Mouse (Mus musculus) brain, embryonic 18.5 days (tissue): ENCODE data around the gene Nudt5.

Source experiments
- DNase-seq: peaks from one replicate; pipeline ENCODE4 v3.0.0-alpha.2; 2012; ENCODE audit warnings: low read depth, low spot score

Gene Nudt5

GRCm38 (mm10) chr2:5867681-5868080 lies 22.9 kb downstream of the Nudt5 start:
- no peak for DNase-seq

- no peak for DNase-seq
These were observed 24.9 kb downstream of the Nudt5 start for GRCm38 (mm10) chr2:5869746-5870145.

DNA sequence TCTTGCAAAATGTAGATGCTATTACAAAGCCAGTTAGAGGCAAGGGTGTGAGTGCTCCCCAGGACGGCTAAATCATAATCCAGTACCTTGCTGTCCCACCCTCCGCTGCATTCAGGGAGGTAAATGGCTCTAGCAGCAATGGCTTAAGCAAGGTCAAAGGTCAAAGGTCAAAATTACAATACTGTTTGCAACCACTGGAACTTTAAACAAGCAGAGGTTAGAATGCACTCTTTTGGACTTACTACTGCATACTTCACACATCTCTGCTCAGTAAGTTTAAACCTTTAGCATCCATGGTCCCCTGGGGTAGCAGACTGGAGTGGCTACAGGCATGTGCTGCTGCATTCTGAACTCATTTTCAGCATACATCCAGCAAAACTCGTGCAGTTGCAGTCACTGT lies 32.6 kb downstream of the Nudt5 start:
- no peak for DNase-seq

- DNase-seq, result no peak
These were observed 44.0 kb downstream of the Nudt5 start for GRCm38 (mm10) chr2:5888865-5889264.

- DNase-seq, result no peak
These were observed 44.6 kb downstream of the Nudt5 start for GRCm38 (mm10) chr2:5889412-5889811.

DNA sequence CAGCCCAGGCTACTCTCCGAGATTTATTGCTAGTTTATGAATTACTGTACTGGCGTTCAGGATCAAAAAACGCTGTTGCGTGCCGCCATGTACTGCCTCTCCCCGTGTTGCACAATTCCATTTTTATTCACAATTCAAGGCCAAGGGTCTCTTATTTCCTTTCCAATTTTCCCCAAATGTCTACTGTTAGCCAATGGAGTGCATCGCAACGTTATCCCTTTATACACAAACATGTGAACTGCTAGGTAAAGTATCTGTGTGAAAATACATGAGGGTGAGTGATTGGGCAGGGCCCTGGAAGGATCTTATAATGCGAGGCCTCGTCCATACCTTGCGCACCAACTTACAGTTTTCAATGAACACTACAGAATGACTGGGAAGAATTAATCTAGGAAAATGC lies 49.5 kb downstream of the Nudt5 start:
- DNase-seq, result no peak

GRCm38 (mm10) chr2:5894843-5895570 lies 50.2 kb downstream of the Nudt5 start, which contains the start of gene Sec61a2:
Gene Sec61a2 (minus strand): TSS chr2:5895432.
- peak; percentile 82 for DNase-seq

- no peak for DNase-seq
These were observed 55.3 kb downstream of the Nudt5 start for GRCm38 (mm10) chr2:5900145-5900544.

- DNase-seq, result peak; percentile 40
These were observed 61.3 kb downstream of the Nudt5 start for GRCm38 (mm10) chr2:5906092-5906491.

GRCm38 (mm10) chr2:5906625-5907024 lies 61.8 kb downstream of the Nudt5 start:
- DNase-seq, result no peak

DNA sequence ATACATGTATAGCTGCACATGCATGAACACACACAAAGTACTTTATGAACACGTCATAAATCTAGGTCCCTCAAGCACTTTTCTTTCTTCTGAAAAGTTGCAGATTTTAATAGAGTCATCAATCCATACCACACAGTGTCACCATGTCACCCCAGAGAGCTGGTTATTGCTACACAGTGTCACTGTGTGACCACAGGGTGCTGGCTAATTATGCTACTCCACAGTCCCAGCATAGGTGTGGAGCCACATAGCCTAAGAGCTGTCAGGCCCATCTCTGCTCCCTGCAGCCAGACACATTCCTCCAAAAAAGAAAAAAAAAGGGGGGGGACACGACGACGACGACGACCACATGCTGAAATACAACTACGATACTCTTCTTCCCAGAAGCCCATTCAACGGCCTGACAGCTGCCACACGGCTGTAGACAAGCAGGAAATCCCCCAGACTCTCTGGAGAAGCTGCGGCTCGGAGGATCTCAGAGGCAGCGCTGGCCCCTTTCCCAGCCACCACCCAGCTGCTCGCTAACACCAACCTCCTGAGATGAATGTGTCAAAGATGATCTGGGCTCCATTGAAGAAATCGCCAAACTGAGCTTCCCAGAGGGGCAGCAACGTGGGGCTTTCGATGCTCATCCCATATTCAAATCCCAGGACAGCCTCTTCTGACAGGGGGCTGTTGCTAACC lies 66.6 kb downstream of the Nudt5 start:
- no peak for DNase-seq
